Mouse (Mus musculus) cerebellum, adult (tissue): Measurements from ENCODE around the gene Esrra.

Experiments used
- ATAC-seq: cut with Nextera tagmentation; 2 replicates; pipeline ENCODE4 v1.9.2; 2017; ENCODE audit warnings: mild to moderate bottlenecking, moderate library complexity, mixed read lengths; ENCODE audit not compliant: insufficient number of reproducible peaks, low FRiP score, low TSS enrichment

Esrra gene

GRCm38 (mm10) chr19:6921647-6922567 is at the start of gene Esrra:
TSS of gene Esrra (minus strand) at chr19:6921813.
- ATAC-seq: peak; percentile 88

GRCm38 (mm10) chr19:6970460-6971085 is 49.0 kb upstream of the Esrra start:
- ATAC-seq: no peak

- ATAC-seq: no peak
Observed at GRCm38 (mm10) chr19:6969665-6970381, 48.2 kb upstream of the Esrra start.

GRCm38 (mm10) chr19:6969291-6969664 is 47.7 kb upstream of the Esrra start:
- ATAC-seq: no peak

GRCm38 (mm10) chr19:6968491-6969271 is 47.1 kb upstream of the Esrra start:
- ATAC-seq: no peak

GRCm38 (mm10) chr19:6956461-6956860 is 34.8 kb upstream of the Esrra start:
- no peak for ATAC-seq

- no peak for ATAC-seq
Observed at GRCm38 (mm10) chr19:6955424-6955823, 33.8 kb upstream of the Esrra start.

- ATAC-seq: no peak
Observed at GRCm38 (mm10) chr19:6954046-6954445, 32.4 kb upstream of the Esrra start.

GRCm38 (mm10) chr19:6952712-6953037 is 31.1 kb upstream of the Esrra start:
- no peak for ATAC-seq

- ATAC-seq: 0 out of 2 replicates have a peak, but pooled peaks have one; percentile 19
Observed at GRCm38 (mm10) chr19:6951994-6952711, 30.5 kb upstream of the Esrra start.

GRCm38 (mm10) chr19:6951381-6951968 is 29.9 kb upstream of the Esrra start:
- ATAC-seq: peak; percentile 77

- ATAC-seq: peak; percentile 16; the same call in 1 of the 2 replicates
Observed at GRCm38 (mm10) chr19:6950613-6951153, 29.1 kb upstream of the Esrra start.

- no peak for ATAC-seq
Observed at GRCm38 (mm10) chr19:6949951-6950350, 28.3 kb upstream of the Esrra start.

- no peak for ATAC-seq
Observed at GRCm38 (mm10) chr19:6949532-6949931, 27.9 kb upstream of the Esrra start.

- ATAC-seq: no peak
Observed at GRCm38 (mm10) chr19:6948186-6948585, 26.6 kb upstream of the Esrra start.

- ATAC-seq: no peak
Observed at GRCm38 (mm10) chr19:6947742-6948141, 26.1 kb upstream of the Esrra start.

GRCm38 (mm10) chr19:6943709-6944108 is 22.1 kb upstream of the Esrra start:
- no peak for ATAC-seq

- no peak for ATAC-seq
Observed at GRCm38 (mm10) chr19:6942764-6943163, 21.2 kb upstream of the Esrra start.

GRCm38 (mm10) chr19:6942249-6942691 is 20.7 kb upstream of the Esrra start, which contains the start of gene Gpr137:
TSS of gene Gpr137 (minus strand) at chr19:6942480.
- ATAC-seq: peak; percentile 73
